Mouse (Mus musculus): ENCODE measurements at regions not wholly inside any gene's neighbourhood (a gene's known extent, or its start where the extent isn't known, plus 50 kb on each side); places are given as distances from the start of the nearest gene placed in this dataset.

DNA sequence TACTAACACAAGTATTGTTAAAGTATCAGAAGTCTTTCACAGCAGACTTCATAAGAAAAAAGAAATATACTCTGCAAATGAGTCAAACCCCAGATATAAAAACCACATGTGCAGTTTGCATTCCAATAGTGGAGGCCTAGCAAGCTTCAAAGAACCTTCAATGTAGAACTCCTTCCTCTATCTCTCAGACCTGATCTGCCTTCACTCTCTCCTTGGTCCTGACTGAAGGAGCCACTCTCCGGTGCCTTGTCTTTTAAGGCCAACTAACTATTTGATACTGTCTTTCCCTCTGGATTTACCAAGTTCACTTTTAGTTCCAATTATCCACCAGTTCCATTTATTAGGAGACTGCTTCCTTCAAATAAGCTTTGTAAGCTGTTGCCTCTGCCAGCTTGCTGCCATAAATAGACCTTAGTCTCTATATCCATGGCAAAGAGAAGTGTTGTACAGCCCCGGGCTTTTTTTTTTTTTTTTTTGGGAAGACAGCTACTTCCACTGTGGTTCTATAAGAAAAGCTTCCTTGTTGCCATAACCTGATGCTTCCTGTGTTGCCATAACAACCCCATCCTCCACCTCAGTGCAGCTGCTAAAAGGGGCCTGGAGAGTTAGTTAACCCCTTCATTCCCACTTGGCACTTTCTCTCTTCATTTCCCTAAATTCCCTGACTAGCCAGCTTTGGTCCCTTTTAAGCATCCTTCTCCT lies 266.5 kb upstream of the Tbl1xr1 start:
- TF ChIP-seq POLR2A (IDR thresholded peaks at IDR 0.05; ENCODE audit: insufficient read depth, low read depth, low read length) (no peak), CTCF (IDR thresholded peaks at IDR 0.05) (no peak), EP300 (IDR thresholded peaks at IDR 0.05; ENCODE audit: insufficient read depth, low read depth, low read length) (no peak)
